In the genomic region with DNA sequence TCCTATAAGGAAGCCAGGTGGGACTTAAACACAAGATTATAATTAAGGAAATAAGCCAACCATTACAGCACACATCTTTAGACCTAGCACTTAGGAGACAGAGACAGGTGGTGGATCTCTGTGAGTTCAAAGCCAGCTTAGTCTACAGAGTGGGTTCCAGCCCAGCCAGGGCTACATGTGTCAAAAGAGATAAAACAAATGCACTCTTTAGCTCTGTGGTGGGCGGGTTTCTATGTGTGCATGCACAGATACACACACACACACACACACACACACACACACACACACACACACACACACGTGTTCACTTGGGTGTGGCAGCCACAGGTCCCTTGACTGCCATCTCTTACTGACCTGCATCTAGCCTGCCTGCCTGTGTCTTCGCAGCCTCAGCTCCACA, we compare ENCODE assay signal across 33 mouse cellular contexts. TPM values are rescaled to one million over a fixed set of nuclear protein-coding genes. Genes with fewer than 3 reads are reported as not detected.
DNase-seq lines count a peak whose midpoint lies in the region; ATAC-seq and TF ChIP-seq lines count a peak whose summit lies in the region.
"Had no signal": no experiment of that assay in that cellular context is flagged by ENCODE, and none has a peak within 500 bp of the region (broad histone marks: within the 10 kb centered on the region; RNA-seq: fewer than 3 reads in every experiment).

No protein-coding gene starts in this region.

- TF ChIP-seq CTCF in MEL (IDR thresholded peaks at IDR 0.05 in 2 of 3, conservative IDR thresholded peaks at IDR 0.05 in 1 of 3; ENCODE audit: control insufficient read depth in 1 of 3, insufficient read depth in 1 of 3, low read depth in 2 of 3, low read length in 3 of 3, poor library complexity in 1 of 3, severe bottlenecking in 1 of 3): no peak

- no peak overlapping the region for H3K9ac ChIP-seq in kidney, embryonic 15.5 days
- H3K9ac ChIP-seq in MEL (ENCODE audit: control insufficient read depth, low read depth, low read length, poor library complexity, severe bottlenecking): no peak overlapping the region
- no peak overlapping the region for H3K9ac ChIP-seq in limb, embryonic 14.5 days (ENCODE audit: low read depth, low read length, severe bottlenecking)
- H3K9ac ChIP-seq: embryonic facial prominence, embryonic 12.5 days; forebrain, embryonic 15.5 days; hindbrain, embryonic 12.5 days; limb, embryonic 15.5 days; midbrain, embryonic 12.5 days; neural tube, embryonic 12.5 days had no signal

- H3K27me3 ChIP-seq in kidney, embryonic 15.5 days: no peaks in the 10 kb centered on the region
- H3K27me3 ChIP-seq in MEL (ENCODE audit: control insufficient read depth in 1 of 2, insufficient read depth in 2 of 2, low read length in 2 of 2): no peaks in the 10 kb centered on the region
- no peaks in the 10 kb centered on the region for H3K27me3 ChIP-seq in limb, embryonic 14.5 days (ENCODE audit: control insufficient read depth, insufficient read depth, low read length)
- H3K27me3 ChIP-seq: embryonic facial prominence, embryonic 12.5 days; forebrain, embryonic 15.5 days; hindbrain, embryonic 12.5 days; limb, embryonic 15.5 days; midbrain, embryonic 12.5 days; neural tube, embryonic 12.5 days had no signal

- H3K4me1 ChIP-seq in kidney, embryonic 15.5 days: peaks cover 59% of the 10 kb centered on the region
- peaks cover 0 to 9% of the 10 kb centered on the region in 2 experiments; a peak in 2 of 4 replicates for H3K4me1 ChIP-seq in MEL (ENCODE audit: control insufficient read depth in 1 of 2, insufficient read depth in 2 of 2, low read length in 2 of 2)
- H3K4me1 ChIP-seq in limb, embryonic 14.5 days (ENCODE audit: control insufficient read depth, insufficient read depth, low read length): peaks cover 30% of the 10 kb centered on the region
- H3K4me1 ChIP-seq: forebrain, embryonic 15.5 days had no signal

- 85% methylated on average over 3 of the region's 3 CpGs for WGBS in kidney, embryonic 15.5 days
- 94% methylated on average over 2 of the region's 3 CpGs for WGBS in limb, embryonic 14.5 days

- no peak for ATAC-seq in kidney, embryonic 15.5 days (replicated peaks; ENCODE audit: low FRiP score)
- ATAC-seq in limb, embryonic 14.5 days (ENCODE audit: low FRiP score, low read depth): no peak
- peak; percentile 51 for ATAC-seq in megakaryocyte progenitor cell, adult 5-6 weeks (replicated peaks; ENCODE audit: poor library complexity)
- ATAC-seq: forebrain, embryonic 15.5 days; intestine, postnatal 0 days had no signal

- peak in 1 of 2 experiments; percentile 27; a peak in 1 of 4 replicates for TF ChIP-seq EP300 in MEL (IDR thresholded peaks at IDR 0.05; ENCODE audit: low read depth in 1 of 2, low read length in 2 of 2)

- no peak overlapping the region for H3K4me2 ChIP-seq in kidney, embryonic 15.5 days
- H3K4me2 ChIP-seq in limb, embryonic 14.5 days (replicated peaks; ENCODE audit: low read depth, low read length, severe bottlenecking): no peak overlapping the region
- H3K4me2 ChIP-seq: embryonic facial prominence, embryonic 12.5 days; forebrain, embryonic 15.5 days; heart, embryonic 11.5 days; hindbrain, embryonic 12.5 days; limb, embryonic 15.5 days; midbrain, embryonic 12.5 days; neural tube, embryonic 12.5 days had no signal

- no peak for TF ChIP-seq POLR2A in MEL (IDR thresholded peaks at IDR 0.05; ENCODE audit: control insufficient read depth in 1 of 2, insufficient read depth in 1 of 2, low read depth in 1 of 2, low read length in 2 of 2, poor library complexity in 1 of 2)
- TF ChIP-seq POLR2A in limb, embryonic 14.5 days (IDR thresholded peaks at IDR 0.05; ENCODE audit: borderline replicate concordance, extremely low read depth, insufficient read depth, insufficient read length): no peak

- H3K79me2 ChIP-seq in MEL (ENCODE audit: control insufficient read depth, insufficient read depth, low read length, poor library complexity): no peaks in the 10 kb centered on the region

- no peak overlapping the region for H3K4me3 ChIP-seq in kidney, embryonic 15.5 days (replicated peaks)
- H3K4me3 ChIP-seq in MEL (ENCODE audit: control insufficient read depth in 1 of 2, insufficient read depth in 1 of 2, low read depth in 2 of 2, low read length in 2 of 2): no peak overlapping the region
- H3K4me3 ChIP-seq in limb, embryonic 14.5 days (replicated peaks; ENCODE audit: low read length): no peak overlapping the region
- H3K4me3 ChIP-seq: embryonic facial prominence, embryonic 12.5 days; forebrain, embryonic 10.5 days; forebrain, embryonic 15.5 days; gastrocnemius, adult 2 months; hindbrain, embryonic 12.5 days; limb, embryonic 15.5 days; midbrain, embryonic 12.5 days; myocyte; neural tube, embryonic 12.5 days had no signal

- H3K36me3 ChIP-seq in kidney, embryonic 15.5 days: no peaks in the 10 kb centered on the region
- H3K36me3 ChIP-seq in MEL (ENCODE audit: control insufficient read depth in 1 of 2, insufficient read depth in 2 of 2, low read length in 2 of 2): peaks cover 0 to 2% of the 10 kb centered on the region in 2 experiments; a peak in 1 of 4 replicates
- H3K36me3 ChIP-seq in limb, embryonic 14.5 days (ENCODE audit: control insufficient read depth, insufficient read depth, low read length): no peaks in the 10 kb centered on the region
- H3K36me3 ChIP-seq: embryonic facial prominence, embryonic 12.5 days; forebrain, embryonic 10.5 days; forebrain, embryonic 15.5 days; hindbrain, embryonic 12.5 days; limb, embryonic 15.5 days; midbrain, embryonic 12.5 days; neural tube, embryonic 12.5 days had no signal

- no peaks in the 10 kb centered on the region for H3K9me3 ChIP-seq in kidney, embryonic 15.5 days (replicated peaks)
- no peaks in the 10 kb centered on the region for H3K9me3 ChIP-seq in MEL (replicated peaks; ENCODE audit: insufficient read depth, low read length)
- H3K9me3 ChIP-seq in limb, embryonic 14.5 days (ENCODE audit: control insufficient read depth, low read length): no peaks in the 10 kb centered on the region
- H3K9me3 ChIP-seq: embryonic facial prominence, embryonic 12.5 days; forebrain, embryonic 10.5 days; forebrain, embryonic 15.5 days; hindbrain, embryonic 12.5 days; limb, embryonic 15.5 days; midbrain, embryonic 12.5 days; neural tube, embryonic 12.5 days had no signal

- no peak for TF ChIP-seq RAD21 in MEL (IDR thresholded peaks at IDR 0.05; ENCODE audit: low read depth, low read length)

- 0 out of 2 replicates have a peak overlapping the region, but pooled peaks have one; percentile 76 for H3K27ac ChIP-seq in kidney, embryonic 15.5 days
- no peak overlapping the region for H3K27ac ChIP-seq in MEL (ENCODE audit: control insufficient read depth, low read depth, low read length)
- 0 out of 2 replicates have a peak overlapping the region, but pooled peaks have one; percentile 8 for H3K27ac ChIP-seq in limb, embryonic 14.5 days (replicated peaks; ENCODE audit: low read depth, low read length)
- H3K27ac ChIP-seq: embryonic facial prominence, embryonic 12.5 days; forebrain, embryonic 15.5 days; gastrocnemius, adult 2 months; hindbrain, embryonic 12.5 days; hindbrain, postnatal 0 days; limb, embryonic 15.5 days; midbrain, embryonic 12.5 days; neural tube, embryonic 12.5 days had no signal

- no peak for DNase-seq in kidney, postnatal 36 days
- DNase-seq in MEL (ENCODE audit: low read depth, low spot score): peak; percentile 59
- no peak for DNase-seq in limb, embryonic 14.5 days (ENCODE audit: low spot score)
- no peak for DNase-seq in urinary bladder, postnatal 14 days (ENCODE audit: low spot score)
- no peak for DNase-seq in B cell, adult 2 months
- DNase-seq: adrenal gland, postnatal 14 days; cerebellum, adult 8-10 months; embryo, embryonic 11 days; gastrocnemius, adult 2 months; gastrocnemius, postnatal 36 days; heart, adult 18-20 months; heart, postnatal 36 days; kidney, postnatal 4 days; layer of hippocampus, adult 9-11 months; lung, adult 2 months; lung, postnatal 14 days; right cerebral cortex, adult 18-20 months; spleen, adult 18-20 months; thymus, adult 18-20 months; thymus, postnatal 25 days had no signal

TF ChIP-seq in MEL, 35 proteins besides CTCF, POLR2A, EP300 and RAD21 (continues in another document):
- TF ChIP-seq TCF12 (IDR thresholded peaks at IDR 0.05; ENCODE audit: low read depth, low read length) (no peak), MAX (IDR thresholded peaks at IDR 0.05; ENCODE audit: low read length) (peak; percentile 31; the same call in 1 of the 2 replicates), TAL1 (IDR thresholded peaks at IDR 0.05; ENCODE audit: low read length) (peak; percentile 49; the same call in 1 of the 2 replicates), MAZ (IDR thresholded peaks at IDR 0.05; ENCODE audit: low read depth, low read length) (no peak), BHLHE40 (IDR thresholded peaks at IDR 0.05; ENCODE audit: borderline replicate concordance, low read depth, low read length) (no peak)

RNA-seq across cellular contexts. Expression of a gene that starts 35.2 kb away (rescaled TPM):
- 28.4 and 33.7 TPM in 2 replicates for polyA plus RNA-seq in kidney, embryonic 15.5 days (2015; fragmentation: Nextera tagmentation; extraction: Ambion mirVana)
- 46.0 and 51.2 TPM in 2 replicates for total RNA-seq in MEL (2012; rRNA removed)
- 100 to 1,000 TPM; 105 to 382 TPM for polyA plus RNA-seq in MEL (2012; ENCODE audit: insufficient read depth in 1 of 2, insufficient read length in 2 of 2, low read depth in 1 of 2, low replicate concordance in 2 of 2, missing spikeins in 1 of 2)
- 28.3 and 32.4 TPM in 2 replicates for polyA plus RNA-seq in limb, embryonic 14.5 days (2012; rRNA removed)
- 30.8 and 36.1 TPM in 2 replicates for polyA plus RNA-seq in limb, embryonic 14.5 days (2014; fragmentation: Nextera tagmentation; extraction: Ambion mirVana)
- total RNA-seq in megakaryocyte progenitor cell, adult 5-6 weeks (2015): 28.7 and 34.8 TPM in 2 replicates
- 11.0 and 14.8 TPM in 2 replicates for total RNA-seq in megakaryocyte progenitor cell, adult 5-6 weeks (2017)

RNA-seq across cellular contexts. Expression of a gene that starts 45.7 kb away (rescaled TPM):
- polyA plus RNA-seq in kidney, embryonic 15.5 days (2015; fragmentation: Nextera tagmentation; extraction: Ambion mirVana): 2.3 and 2.7 TPM in 2 replicates
- 3.4 and 3.5 TPM in 2 replicates for total RNA-seq in MEL (2012; rRNA removed)
- 10 to 100 TPM in 1 of 2 experiments, not detected in 1; 12.7 TPM for polyA plus RNA-seq in MEL (2012; ENCODE audit: insufficient read depth in 1 of 2, insufficient read length in 2 of 2, low read depth in 1 of 2, low replicate concordance in 2 of 2, missing spikeins in 1 of 2)
- 29.2 and 37.9 TPM in 2 replicates for polyA plus RNA-seq in limb, embryonic 14.5 days (2012; rRNA removed)
- polyA plus RNA-seq in limb, embryonic 14.5 days (2014; fragmentation: Nextera tagmentation; extraction: Ambion mirVana): 3.7 and 4.2 TPM in 2 replicates
- 7.4 and 7.7 TPM in 2 replicates for total RNA-seq in megakaryocyte progenitor cell, adult 5-6 weeks (2015)
- total RNA-seq in megakaryocyte progenitor cell, adult 5-6 weeks (2017): 1.9 and 2.7 TPM in 2 replicates

RNA-seq across cellular contexts. Expression of a gene that starts 50.1 kb away (rescaled TPM):
- polyA plus RNA-seq in kidney, embryonic 15.5 days (2015; fragmentation: Nextera tagmentation; extraction: Ambion mirVana): 643 and 689 TPM in 2 replicates
- total RNA-seq in MEL (2012; rRNA removed): 2,803 and 2,872 TPM in 2 replicates
- 1,000 to 10,000 TPM in 1 of 2 experiments, not detected in 1; 2,044 TPM for polyA plus RNA-seq in MEL (2012; ENCODE audit: insufficient read depth in 1 of 2, insufficient read length in 2 of 2, low read depth in 1 of 2, low replicate concordance in 2 of 2, missing spikeins in 1 of 2)
- polyA plus RNA-seq in limb, embryonic 14.5 days (2012; rRNA removed): 3,249 and 4,469 TPM in 2 replicates
- polyA plus RNA-seq in limb, embryonic 14.5 days (2014; fragmentation: Nextera tagmentation; extraction: Ambion mirVana): 810 and 905 TPM in 2 replicates
- 3,042 and 3,166 TPM in 2 replicates for total RNA-seq in megakaryocyte progenitor cell, adult 5-6 weeks (2015)
- 795 and 921 TPM in 2 replicates for total RNA-seq in megakaryocyte progenitor cell, adult 5-6 weeks (2017)
